Mouse (Mus musculus): Measurements from ENCODE around the gene Epop.
"Not testable (repeated sequence)": the region's sequence is repeated elsewhere in the genome, so short reads cannot be mapped to it uniquely, and the experiment has no call there.

Epop gene

GRCm38 (mm10) chr11:97654210-97654609 lies 24.7 kb upstream of the Epop start:
- H3K27me3 ChIP-seq (ENCODE audit: control insufficient read depth, insufficient read depth, low read length, poor library complexity, severe bottlenecking), result no peaks in the 10 kb centered on the region

GRCm38 (mm10) chr11:97653376-97653775 lies 23.9 kb upstream of the Epop start:
- not testable (repeated sequence) for H3K27me3 ChIP-seq (ENCODE audit: control insufficient read depth, insufficient read depth, low read length, poor library complexity, severe bottlenecking); H3K36me3 ChIP-seq (ENCODE audit: control insufficient read depth, insufficient read depth, low read length, poor library complexity, severe bottlenecking); DNase-seq (ENCODE audit: low read depth, low spot score)

More at GRCm38 (mm10) chr11:97654210-97654609, 24.7 kb upstream of the Epop start:
- DNase-seq (ENCODE audit: low read depth, low spot score), result no peak
- peaks cover 2% of the 10 kb centered on the region; the same call in 1 of the 2 replicates for H3K36me3 ChIP-seq (ENCODE audit: control insufficient read depth, insufficient read depth, low read length, poor library complexity, severe bottlenecking)

GRCm38 (mm10) chr11:97650341-97650740 lies 20.8 kb upstream of the Epop start:
- Histone ChIP-seq H3K27me3 (ENCODE audit: control insufficient read depth, insufficient read depth, low read length, poor library complexity, severe bottlenecking) (no peaks in the 10 kb centered on the region), H3K36me3 (ENCODE audit: control insufficient read depth, insufficient read depth, low read length, poor library complexity, severe bottlenecking) (no peaks in the 10 kb centered on the region)
- no peak for DNase-seq (ENCODE audit: low read depth, low spot score)

GRCm38 (mm10) chr11:97648541-97648940 lies 19.0 kb upstream of the Epop start:
- DNase-seq (ENCODE audit: low read depth, low spot score); H3K27me3 ChIP-seq (ENCODE audit: control insufficient read depth, insufficient read depth, low read length, poor library complexity, severe bottlenecking); H3K36me3 ChIP-seq (ENCODE audit: control insufficient read depth, insufficient read depth, low read length, poor library complexity, severe bottlenecking): not testable (repeated sequence)

- DNase-seq (ENCODE audit: low read depth, low spot score), result peak; percentile 84
- Histone ChIP-seq H3K36me3 (ENCODE audit: control insufficient read depth, insufficient read depth, low read length, poor library complexity, severe bottlenecking) (no peaks in the 10 kb centered on the region), H3K27me3 (ENCODE audit: control insufficient read depth, insufficient read depth, low read length, poor library complexity, severe bottlenecking) (no peaks in the 10 kb centered on the region)
These were observed 15.3 kb upstream of the Epop start for GRCm38 (mm10) chr11:97644834-97645233.

GRCm38 (mm10) chr11:97643380-97644055 lies 14.0 kb upstream of the Epop start:
- Histone ChIP-seq H3K36me3 (ENCODE audit: control insufficient read depth, insufficient read depth, low read length, poor library complexity, severe bottlenecking) (no peaks in the 10 kb centered on the region), H3K27me3 (ENCODE audit: control insufficient read depth, insufficient read depth, low read length, poor library complexity, severe bottlenecking) (no peaks in the 10 kb centered on the region)
- DNase-seq (ENCODE audit: low read depth, low spot score), result no peak

- Histone ChIP-seq H3K36me3 (ENCODE audit: control insufficient read depth, insufficient read depth, low read length, poor library complexity, severe bottlenecking) (no peaks in the 10 kb centered on the region), H3K27me3 (ENCODE audit: control insufficient read depth, insufficient read depth, low read length, poor library complexity, severe bottlenecking) (no peaks in the 10 kb centered on the region)
- DNase-seq (ENCODE audit: low read depth, low spot score), result no peak
These were observed 13.2 kb upstream of the Epop start for GRCm38 (mm10) chr11:97642746-97643145.

GRCm38 (mm10) chr11:97641668-97642067 lies 12.2 kb upstream of the Epop start:
- no peak for DNase-seq (ENCODE audit: low read depth, low spot score)
- Histone ChIP-seq H3K27me3 (ENCODE audit: control insufficient read depth, insufficient read depth, low read length, poor library complexity, severe bottlenecking) (no peaks in the 10 kb centered on the region), H3K36me3 (ENCODE audit: control insufficient read depth, insufficient read depth, low read length, poor library complexity, severe bottlenecking) (no peaks in the 10 kb centered on the region)

GRCm38 (mm10) chr11:97635468-97636019 lies 6.0 kb upstream of the Epop start:
- Histone ChIP-seq H3K36me3 (ENCODE audit: control insufficient read depth, insufficient read depth, low read length, poor library complexity, severe bottlenecking) (no peaks in the 10 kb centered on the region), H3K27me3 (ENCODE audit: control insufficient read depth, insufficient read depth, low read length, poor library complexity, severe bottlenecking) (no peaks in the 10 kb centered on the region)
- DNase-seq (ENCODE audit: low read depth, low spot score), result no peak

GRCm38 (mm10) chr11:97632440-97632839 lies 2.9 kb upstream of the Epop start:
- DNase-seq (ENCODE audit: low read depth, low spot score); H3K36me3 ChIP-seq (ENCODE audit: control insufficient read depth, insufficient read depth, low read length, poor library complexity, severe bottlenecking); H3K27me3 ChIP-seq (ENCODE audit: control insufficient read depth, insufficient read depth, low read length, poor library complexity, severe bottlenecking): not testable (repeated sequence)

- peak; percentile 91 for DNase-seq (ENCODE audit: low read depth, low spot score)
- Histone ChIP-seq H3K27me3 (ENCODE audit: control insufficient read depth, insufficient read depth, low read length, poor library complexity, severe bottlenecking) (no peaks in the 10 kb centered on the region; the same call in 1 of the 2 replicates), H3K36me3 (ENCODE audit: control insufficient read depth, insufficient read depth, low read length, poor library complexity, severe bottlenecking) (no peaks in the 10 kb centered on the region)
These were observed 2.4 kb upstream of the Epop start for GRCm38 (mm10) chr11:97631938-97632337.

GRCm38 (mm10) chr11:97631500-97631899 lies 2.0 kb upstream of the Epop start:
- Histone ChIP-seq H3K36me3 (ENCODE audit: control insufficient read depth, insufficient read depth, low read length, poor library complexity, severe bottlenecking) (no peaks in the 10 kb centered on the region), H3K27me3 (ENCODE audit: control insufficient read depth, insufficient read depth, low read length, poor library complexity, severe bottlenecking) (peaks cover 2% of the 10 kb centered on the region; the same call in 1 of the 2 replicates)
- no peak for DNase-seq (ENCODE audit: low read depth, low spot score)

- Histone ChIP-seq H3K36me3 (ENCODE audit: control insufficient read depth, insufficient read depth, low read length, poor library complexity, severe bottlenecking) (no peaks in the 10 kb centered on the region), H3K27me3 (ENCODE audit: control insufficient read depth, insufficient read depth, low read length, poor library complexity, severe bottlenecking) (peaks cover 2% of the 10 kb centered on the region; the same call in 1 of the 2 replicates)
- no peak for DNase-seq (ENCODE audit: low read depth, low spot score)
These were observed 1.5 kb upstream of the Epop start for GRCm38 (mm10) chr11:97631046-97631445.

- DNase-seq (ENCODE audit: low read depth, low spot score), result peak; percentile 40
- Histone ChIP-seq H3K27me3 (ENCODE audit: control insufficient read depth, insufficient read depth, low read length, poor library complexity, severe bottlenecking) (peaks cover 2% of the 10 kb centered on the region; the same call in 1 of the 2 replicates), H3K36me3 (ENCODE audit: control insufficient read depth, insufficient read depth, low read length, poor library complexity, severe bottlenecking) (no peaks in the 10 kb centered on the region)
These were observed 659 bp downstream of the Epop start for GRCm38 (mm10) chr11:97628568-97629518.

- Histone ChIP-seq H3K36me3 (ENCODE audit: control insufficient read depth, insufficient read depth, low read length, poor library complexity, severe bottlenecking) (no peaks in the 10 kb centered on the region), H3K27me3 (ENCODE audit: control insufficient read depth, insufficient read depth, low read length, poor library complexity, severe bottlenecking) (peaks cover 2% of the 10 kb centered on the region; the same call in 1 of the 2 replicates)
- DNase-seq (ENCODE audit: low read depth, low spot score), result no peak
These were observed 1.3 kb downstream of the Epop start for GRCm38 (mm10) chr11:97628303-97628567.

Measured in splenic B cell, adult 2 months (primary cell).